Mouse (Mus musculus): ENCODE measurements around the gene Odf3. TPM values are rescaled to one million over a fixed set of nuclear protein-coding genes. Genes with fewer than 3 reads are reported as not detected.
"Not testable (repeated sequence)": the region's sequence is repeated elsewhere in the genome, so short reads cannot be mapped to it uniquely, and the experiment has no call there.

Gene Odf3
- total and polyA plus RNA-seq, 2 experiments: not detected

GRCm38 (mm10) chr7:140880419-140880818 lies 32.8 kb downstream of the Odf3 start:
- Histone ChIP-seq H3K9ac (ENCODE audit: low read depth, low read length) (peak overlapping the region; percentile 60), H3K4me3 (ENCODE audit: insufficient read depth, low read depth, low read length) (peak overlapping the region; percentile 97; the same call in 1 of the 2 replicates), H3K27ac (replicated peaks; ENCODE audit: insufficient read depth, low read depth, low read length) (peak overlapping the region; percentile 99), H3K79me2 (ENCODE audit: control insufficient read depth, insufficient read depth, low read length) (peaks cover 27% of the 10 kb centered on the region), H3K36me3 (ENCODE audit: control insufficient read depth, insufficient read depth, low read length) (peaks cover 23% of the 10 kb centered on the region), H3K27me3 (ENCODE audit: control insufficient read depth, insufficient read depth, low read length) (no peaks in the 10 kb centered on the region), H3K4me1 (ENCODE audit: control insufficient read depth, insufficient read depth, low read length) (peaks cover 8% of the 10 kb centered on the region)
- DNase-seq (ENCODE audit: extremely low read depth, low read depth, low spot score): peak; percentile 99
- WGBS: 18% methylated on average over 3 of the region's 3 CpGs
- TF ChIP-seq POLR2A (IDR thresholded peaks at IDR 0.05; ENCODE audit: extremely low read depth, insufficient read depth, low read length) (no peak), CTCF (IDR thresholded peaks at IDR 0.05; ENCODE audit: low read depth, low read length) (no peak)

- peaks cover 27% of the 10 kb centered on the region for H3K79me2 ChIP-seq (ENCODE audit: control insufficient read depth, insufficient read depth, low read length)
- H3K4me1 ChIP-seq (ENCODE audit: control insufficient read depth, insufficient read depth, low read length): peaks cover 8% of the 10 kb centered on the region
- H3K4me3 ChIP-seq (ENCODE audit: insufficient read depth, low read depth, low read length): peak overlapping the region; percentile 97
- H3K27me3 ChIP-seq (ENCODE audit: control insufficient read depth, insufficient read depth, low read length): no peaks in the 10 kb centered on the region
- H3K9ac ChIP-seq (ENCODE audit: low read depth, low read length): peak overlapping the region; percentile 70
- H3K27ac ChIP-seq (replicated peaks; ENCODE audit: insufficient read depth, low read depth, low read length): peak overlapping the region; percentile 99
- TF ChIP-seq CTCF (IDR thresholded peaks at IDR 0.05; ENCODE audit: low read depth, low read length) (no peak), POLR2A (IDR thresholded peaks at IDR 0.05; ENCODE audit: extremely low read depth, insufficient read depth, low read length) (no peak)
- DNase-seq (ENCODE audit: extremely low read depth, low read depth, low spot score): peak; percentile 84
- H3K36me3 ChIP-seq (ENCODE audit: control insufficient read depth, insufficient read depth, low read length): peaks cover 18% of the 10 kb centered on the region
- WGBS: 4% methylated on average over 8 of the region's 8 CpGs
Measured at GRCm38 (mm10) chr7:140880865-140881515, 33.4 kb downstream of the Odf3 start.

GRCm38 (mm10) chr7:140881696-140882468 lies 34.3 kb downstream of the Odf3 start, which contains the start of the genes Psmd13 and Sirt3:
TSS of gene Psmd13 (plus strand) at chr7:140881968.
TSS of gene Sirt3 (minus strand) at chr7:140882309.
- Histone ChIP-seq H3K4me3 (ENCODE audit: insufficient read depth, low read depth, low read length) (peak within 1 kb of the TSS; percentile 97), H3K27ac (replicated peaks; ENCODE audit: insufficient read depth, low read depth, low read length) (peak within 1 kb of the TSS; percentile 99), H3K4me1 (ENCODE audit: control insufficient read depth, insufficient read depth, low read length) (peaks cover 8% of the 10 kb centered on the region), H3K36me3 (ENCODE audit: control insufficient read depth, insufficient read depth, low read length) (peaks cover 15% of the 10 kb centered on the region), H3K27me3 (ENCODE audit: control insufficient read depth, insufficient read depth, low read length) (no peaks in the 10 kb centered on the region), H3K9ac (ENCODE audit: low read depth, low read length) (peak within 1 kb of the TSS; percentile 90), H3K79me2 (ENCODE audit: control insufficient read depth, insufficient read depth, low read length) (peaks cover 24% of the 10 kb centered on the region)
- no peak for TF ChIP-seq CTCF (IDR thresholded peaks at IDR 0.05; ENCODE audit: low read depth, low read length)
- TF ChIP-seq POLR2A (IDR thresholded peaks at IDR 0.05; ENCODE audit: extremely low read depth, insufficient read depth, low read length): peak; percentile 92
- peak; percentile 79 for DNase-seq (ENCODE audit: extremely low read depth, low read depth, low spot score)
- under 1% methylated on average over 59 of the region's 59 CpGs for WGBS

- 0% methylated on average over 12 of the region's 12 CpGs for WGBS
Measured at GRCm38 (mm10) chr7:140882469-140882803, 34.8 kb downstream of the Odf3 start.

GRCm38 (mm10) chr7:140890636-140891035 lies 43.0 kb downstream of the Odf3 start:
- H3K79me2 ChIP-seq (ENCODE audit: control insufficient read depth, insufficient read depth, low read length); H3K27ac ChIP-seq (replicated peaks; ENCODE audit: insufficient read depth, low read depth, low read length); H3K27me3 ChIP-seq (ENCODE audit: control insufficient read depth, insufficient read depth, low read length); H3K4me3 ChIP-seq (ENCODE audit: insufficient read depth, low read depth, low read length); H3K9ac ChIP-seq (ENCODE audit: low read depth, low read length); DNase-seq (ENCODE audit: extremely low read depth, low read depth, low spot score); H3K4me1 ChIP-seq (ENCODE audit: control insufficient read depth, insufficient read depth, low read length): not testable (repeated sequence)
- 96% methylated on average over 16 of the region's 16 CpGs for WGBS
- H3K36me3 ChIP-seq (ENCODE audit: control insufficient read depth, insufficient read depth, low read length): peaks cover 44% of the 10 kb centered on the region

More at GRCm38 (mm10) chr7:140882469-140882803, 34.8 kb downstream of the Odf3 start:
- Histone ChIP-seq H3K27ac (replicated peaks; ENCODE audit: insufficient read depth, low read depth, low read length) (peak overlapping the region; percentile 49; the same call in 1 of the 2 replicates), H3K27me3 (ENCODE audit: control insufficient read depth, insufficient read depth, low read length) (no peaks in the 10 kb centered on the region), H3K9ac (ENCODE audit: low read depth, low read length) (peak overlapping the region; percentile 89), H3K4me1 (ENCODE audit: control insufficient read depth, insufficient read depth, low read length) (peaks cover 8% of the 10 kb centered on the region), H3K79me2 (ENCODE audit: control insufficient read depth, insufficient read depth, low read length) (peaks cover 23% of the 10 kb centered on the region), H3K36me3 (ENCODE audit: control insufficient read depth, insufficient read depth, low read length) (peaks cover 16% of the 10 kb centered on the region), H3K4me3 (ENCODE audit: insufficient read depth, low read depth, low read length) (peak overlapping the region; percentile 97)
- TF ChIP-seq CTCF (IDR thresholded peaks at IDR 0.05; ENCODE audit: low read depth, low read length): no peak
- TF ChIP-seq POLR2A (IDR thresholded peaks at IDR 0.05; ENCODE audit: extremely low read depth, insufficient read depth, low read length): no peak
- no peak for DNase-seq (ENCODE audit: extremely low read depth, low read depth, low spot score)

- DNase-seq (ENCODE audit: extremely low read depth, low read depth, low spot score): no peak
- no peaks in the 10 kb centered on the region for H3K4me1 ChIP-seq (ENCODE audit: control insufficient read depth, insufficient read depth, low read length)
- H3K4me3 ChIP-seq (ENCODE audit: insufficient read depth, low read depth, low read length): no peak overlapping the region
- H3K27me3 ChIP-seq (ENCODE audit: control insufficient read depth, insufficient read depth, low read length): no peaks in the 10 kb centered on the region
- no peak overlapping the region for H3K9ac ChIP-seq (ENCODE audit: low read depth, low read length)
- peaks cover 34% of the 10 kb centered on the region for H3K36me3 ChIP-seq (ENCODE audit: control insufficient read depth, insufficient read depth, low read length)
- TF ChIP-seq POLR2A (IDR thresholded peaks at IDR 0.05; ENCODE audit: extremely low read depth, insufficient read depth, low read length) (no peak), CTCF (IDR thresholded peaks at IDR 0.05; ENCODE audit: low read depth, low read length) (no peak)
- no peak overlapping the region for H3K27ac ChIP-seq (replicated peaks; ENCODE audit: insufficient read depth, low read depth, low read length)
- no peaks in the 10 kb centered on the region for H3K79me2 ChIP-seq (ENCODE audit: control insufficient read depth, insufficient read depth, low read length)
- 91% methylated on average over 7 of the region's 7 CpGs for WGBS
Measured at GRCm38 (mm10) chr7:140894031-140894430, 46.4 kb downstream of the Odf3 start.
